Mouse (Mus musculus): Measurements from ENCODE around the gene Foxe3.

The Foxe3 gene

GRCm38 (mm10) chr4:114916056-114916455 is 9.8 kb downstream of the Foxe3 start:
- DNase-seq: no peak

GRCm38 (mm10) chr4:114913594-114913962 is 12.2 kb downstream of the Foxe3 start:
- peak; percentile 68 to 82 for DNase-seq

- no peak for DNase-seq
Measured at GRCm38 (mm10) chr4:114912705-114913593, 12.9 kb downstream of the Foxe3 start.

GRCm38 (mm10) chr4:114909602-114910484 is 16.0 kb downstream of the Foxe3 start:
- DNase-seq: peak in 1 of 2 experiments; percentile 23

GRCm38 (mm10) chr4:114908829-114909601 is 16.8 kb downstream of the Foxe3 start, which contains the start of gene Foxd2:
Foxd2 (minus strand) TSS chr4:114908873.
- DNase-seq: peak; percentile 78 to 89

GRCm38 (mm10) chr4:114907951-114908828 is 17.6 kb downstream of the Foxe3 start:
- peak; percentile 26 to 30 for DNase-seq

GRCm38 (mm10) chr4:114907056-114907917 is 18.5 kb downstream of the Foxe3 start:
- peak; percentile 20 to 25 for DNase-seq

- DNase-seq: no peak
Measured at GRCm38 (mm10) chr4:114905969-114906680, 19.7 kb downstream of the Foxe3 start.

- DNase-seq: no peak
Measured at GRCm38 (mm10) chr4:114905501-114905900, 20.3 kb downstream of the Foxe3 start.

- peak; percentile 18 to 29 for DNase-seq
Measured at GRCm38 (mm10) chr4:114903422-114903782, 22.4 kb downstream of the Foxe3 start.

- DNase-seq: peak in 1 of 2 experiments; percentile 25
Measured at GRCm38 (mm10) chr4:114902641-114903421, 23.0 kb downstream of the Foxe3 start.

GRCm38 (mm10) chr4:114901643-114902351 is 24.0 kb downstream of the Foxe3 start:
- DNase-seq: peak; percentile 28 to 42

- DNase-seq: peak in 1 of 2 experiments; percentile 22
Measured at GRCm38 (mm10) chr4:114900866-114901642, 24.8 kb downstream of the Foxe3 start.

GRCm38 (mm10) chr4:114899885-114900284 is 25.9 kb downstream of the Foxe3 start:
- no peak for DNase-seq

- peak in 1 of 2 experiments; percentile 48 for DNase-seq
Measured at GRCm38 (mm10) chr4:114897853-114898252, 28.0 kb downstream of the Foxe3 start.

- no peak for DNase-seq
Measured at GRCm38 (mm10) chr4:114882232-114882631, 43.6 kb downstream of the Foxe3 start.

GRCm38 (mm10) chr4:114876441-114876972 is 49.3 kb downstream of the Foxe3 start:
- DNase-seq: peak; percentile 43 to 60
